Mouse (Mus musculus): ENCODE measurements around the gene Kif16b. TPM values are rescaled to one million over a fixed set of nuclear protein-coding genes. Genes with fewer than 3 reads are reported as not detected.
A peak's percentile ranks its signal among the peaks of the same experiment; 100 is the strongest.

Gene Kif16b
- polyA plus RNA-seq, 1 experiment from 2014 or later: 10.3 TPM

GRCm38 (mm10) chr2:142907056-142907455, 5.7 kb upstream of the Kif16b start:
- WGBS: 90% methylated on average over 4 of the region's 4 CpGs
- Histone ChIP-seq H3K36me3 (ENCODE audit: insufficient read depth) (no peaks in the 10 kb centered on the region), H3K9ac (no peak overlapping the region), H3K27ac (ENCODE audit: low read depth) (no peak overlapping the region), H3K27me3 (ENCODE audit: insufficient read depth, low read length) (no peaks in the 10 kb centered on the region), H3K4me1 (ENCODE audit: insufficient read depth) (no peaks in the 10 kb centered on the region), H3K4me2 (no peak overlapping the region), H3K9me3 (ENCODE audit: low read depth, low read length) (no peaks in the 10 kb centered on the region), H3K4me3 (ENCODE audit: low read depth, low read length) (no peak overlapping the region)
- ATAC-seq (ENCODE audit: insufficient read depth) (no peak), DNase-seq (no peak)
- TF ChIP-seq CTCF (IDR thresholded peaks at IDR 0.05; ENCODE audit: low read depth): no peak

GRCm38 (mm10) chr2:142902905-142903895, 1.9 kb upstream of the Kif16b start:
- peak overlapping the region; percentile 18 for H3K9ac ChIP-seq
- peak; percentile 97 for ATAC-seq (ENCODE audit: insufficient read depth)
- H3K27me3 ChIP-seq (ENCODE audit: insufficient read depth, low read length): no peaks in the 10 kb centered on the region
- no peak for TF ChIP-seq CTCF (IDR thresholded peaks at IDR 0.05; ENCODE audit: low read depth)
- H3K4me3 ChIP-seq (ENCODE audit: low read depth, low read length): peak overlapping the region; percentile 33
- H3K4me1 ChIP-seq (ENCODE audit: insufficient read depth): 0 out of 2 replicates have a peak, but pooled peaks cover 2% of the 10 kb centered on the region
- no peaks in the 10 kb centered on the region for H3K9me3 ChIP-seq (ENCODE audit: low read depth, low read length)
- no peaks in the 10 kb centered on the region for H3K36me3 ChIP-seq (ENCODE audit: insufficient read depth)
- H3K4me2 ChIP-seq: peak overlapping the region; percentile 64
- DNase-seq: peak; percentile 97
- WGBS: 4% methylated on average over 34 of the region's 34 CpGs
- H3K27ac ChIP-seq (ENCODE audit: low read depth): peak overlapping the region; percentile 55

GRCm38 (mm10) chr2:142900120-142900861, 1.0 kb downstream of the Kif16b start:
- DNase-seq: peak; percentile 32
- Histone ChIP-seq H3K4me3 (ENCODE audit: low read depth, low read length) (peak overlapping the region; percentile 71), H3K9ac (peak overlapping the region; percentile 76), H3K4me2 (peak overlapping the region; percentile 81), H3K27ac (ENCODE audit: low read depth) (no peak overlapping the region), H3K36me3 (ENCODE audit: insufficient read depth) (no peaks in the 10 kb centered on the region), H3K27me3 (ENCODE audit: insufficient read depth, low read length) (no peaks in the 10 kb centered on the region), H3K9me3 (ENCODE audit: low read depth, low read length) (no peaks in the 10 kb centered on the region), H3K4me1 (ENCODE audit: insufficient read depth) (0 out of 2 replicates have a peak, but pooled peaks cover 2% of the 10 kb centered on the region)
- ATAC-seq (ENCODE audit: insufficient read depth): no peak
- 39% methylated on average over 10 of the region's 10 CpGs for WGBS
- no peak for TF ChIP-seq CTCF (IDR thresholded peaks at IDR 0.05; ENCODE audit: low read depth)

GRCm38 (mm10) chr2:142893780-142894179, 7.6 kb downstream of the Kif16b start:
- DNase-seq (no peak), ATAC-seq (ENCODE audit: insufficient read depth) (no peak)
- WGBS: 71% methylated on average over 1 of the region's 1 CpGs
- H3K9ac ChIP-seq: no peak overlapping the region
- H3K27me3 ChIP-seq (ENCODE audit: insufficient read depth, low read length): no peaks in the 10 kb centered on the region
- H3K4me3 ChIP-seq (ENCODE audit: low read depth, low read length): no peak overlapping the region
- H3K4me1 ChIP-seq (ENCODE audit: insufficient read depth): no peaks in the 10 kb centered on the region
- H3K36me3 ChIP-seq (ENCODE audit: insufficient read depth): no peaks in the 10 kb centered on the region
- no peak overlapping the region for H3K4me2 ChIP-seq
- no peak for TF ChIP-seq CTCF (IDR thresholded peaks at IDR 0.05; ENCODE audit: low read depth)
- no peaks in the 10 kb centered on the region for H3K9me3 ChIP-seq (ENCODE audit: low read depth, low read length)
- no peak overlapping the region for H3K27ac ChIP-seq (ENCODE audit: low read depth)

- 0 out of 2 replicates have a peak, but pooled peaks have one; percentile 58 for ATAC-seq (ENCODE audit: insufficient read depth)
Observed at GRCm38 (mm10) chr2:142891283-142891682, 10.0 kb downstream of the Kif16b start.

GRCm38 (mm10) chr2:142884456-142884855, 16.9 kb downstream of the Kif16b start:
- Histone ChIP-seq H3K27ac (ENCODE audit: low read depth) (no peak overlapping the region), H3K4me1 (ENCODE audit: insufficient read depth) (no peaks in the 10 kb centered on the region), H3K27me3 (ENCODE audit: insufficient read depth, low read length) (no peaks in the 10 kb centered on the region), H3K9ac (no peak overlapping the region), H3K36me3 (ENCODE audit: insufficient read depth) (no peaks in the 10 kb centered on the region), H3K9me3 (ENCODE audit: low read depth, low read length) (no peaks in the 10 kb centered on the region), H3K4me3 (ENCODE audit: low read depth, low read length) (no peak overlapping the region), H3K4me2 (no peak overlapping the region)
- WGBS: 88% methylated on average over 4 of the region's 4 CpGs
- no peak for DNase-seq
- TF ChIP-seq CTCF (IDR thresholded peaks at IDR 0.05; ENCODE audit: low read depth): no peak
- no peak for ATAC-seq (ENCODE audit: insufficient read depth)

More at GRCm38 (mm10) chr2:142891283-142891682, 10.0 kb downstream of the Kif16b start:
- Histone ChIP-seq H3K4me2 (no peak overlapping the region), H3K9ac (no peak overlapping the region), H3K27me3 (ENCODE audit: insufficient read depth, low read length) (no peaks in the 10 kb centered on the region), H3K9me3 (ENCODE audit: low read depth, low read length) (no peaks in the 10 kb centered on the region), H3K4me1 (ENCODE audit: insufficient read depth) (no peaks in the 10 kb centered on the region), H3K36me3 (ENCODE audit: insufficient read depth) (no peaks in the 10 kb centered on the region), H3K4me3 (ENCODE audit: low read depth, low read length) (no peak overlapping the region), H3K27ac (ENCODE audit: low read depth) (no peak overlapping the region)
- 68% methylated on average over 2 of the region's 2 CpGs for WGBS
- TF ChIP-seq CTCF (IDR thresholded peaks at IDR 0.05; ENCODE audit: low read depth): no peak
- DNase-seq: no peak

- Histone ChIP-seq H3K9ac (no peak overlapping the region), H3K9me3 (ENCODE audit: low read depth, low read length) (no peaks in the 10 kb centered on the region), H3K4me2 (no peak overlapping the region), H3K27me3 (ENCODE audit: insufficient read depth, low read length) (no peaks in the 10 kb centered on the region), H3K27ac (ENCODE audit: low read depth) (no peak overlapping the region), H3K36me3 (ENCODE audit: insufficient read depth) (no peaks in the 10 kb centered on the region), H3K4me3 (ENCODE audit: low read depth, low read length) (no peak overlapping the region), H3K4me1 (ENCODE audit: insufficient read depth) (no peaks in the 10 kb centered on the region)
- ATAC-seq (ENCODE audit: insufficient read depth): no peak
- TF ChIP-seq CTCF (IDR thresholded peaks at IDR 0.05; ENCODE audit: low read depth): no peak
- DNase-seq: no peak
- WGBS: 67% methylated on average over 7 of the region's 7 CpGs
Observed at GRCm38 (mm10) chr2:142883625-142883994, 17.7 kb downstream of the Kif16b start.

All from lung, embryonic 14.5 days (tissue).